Mouse (Mus musculus) ZHBTc4 (cell line): ENCODE data around the gene Nkx6-1.
A peak's percentile ranks its signal among the peaks of the same experiment; 100 is the strongest.

Source experiments
- DNase-seq: peaks from one replicate; pipeline ENCODE4 v3.0.0-alpha.2; 2011; ENCODE audit warnings: low read depth, low spot score

Gene Nkx6-1

GRCm38 (mm10) chr5:101664945-101665615 is at the start of gene Nkx6-1:
Gene Nkx6-1, minus strand, starts transcription at chr5:101664996.
- peak; percentile 98 for DNase-seq

DNA sequence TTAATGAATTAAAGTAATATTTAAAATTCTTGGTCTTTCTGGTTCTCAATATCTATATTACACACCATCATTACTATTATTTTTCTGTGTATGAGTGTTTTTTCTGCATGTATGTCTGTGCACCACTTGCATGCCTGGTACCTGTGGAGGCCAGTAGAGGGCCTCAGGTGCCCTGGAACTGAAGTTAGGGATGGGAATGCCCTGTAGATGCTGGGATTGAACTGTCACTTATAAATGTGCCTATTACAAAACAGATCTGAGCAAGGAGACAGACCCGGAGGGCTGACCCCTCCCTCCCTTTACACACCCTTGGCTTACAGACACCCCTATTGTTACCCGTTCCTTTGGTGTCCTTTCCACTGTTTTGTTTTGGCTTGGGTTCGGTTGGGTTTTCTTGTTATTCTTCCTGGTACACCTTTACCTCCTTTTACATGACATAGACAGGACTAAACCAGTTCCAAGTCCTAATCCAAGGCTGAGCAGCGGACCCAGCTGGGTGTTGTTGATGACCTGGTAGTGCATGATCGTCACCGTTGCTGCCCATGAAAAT is 48.3 kb upstream of the Nkx6-1 start:
- peak; percentile 85 for DNase-seq

DNA sequence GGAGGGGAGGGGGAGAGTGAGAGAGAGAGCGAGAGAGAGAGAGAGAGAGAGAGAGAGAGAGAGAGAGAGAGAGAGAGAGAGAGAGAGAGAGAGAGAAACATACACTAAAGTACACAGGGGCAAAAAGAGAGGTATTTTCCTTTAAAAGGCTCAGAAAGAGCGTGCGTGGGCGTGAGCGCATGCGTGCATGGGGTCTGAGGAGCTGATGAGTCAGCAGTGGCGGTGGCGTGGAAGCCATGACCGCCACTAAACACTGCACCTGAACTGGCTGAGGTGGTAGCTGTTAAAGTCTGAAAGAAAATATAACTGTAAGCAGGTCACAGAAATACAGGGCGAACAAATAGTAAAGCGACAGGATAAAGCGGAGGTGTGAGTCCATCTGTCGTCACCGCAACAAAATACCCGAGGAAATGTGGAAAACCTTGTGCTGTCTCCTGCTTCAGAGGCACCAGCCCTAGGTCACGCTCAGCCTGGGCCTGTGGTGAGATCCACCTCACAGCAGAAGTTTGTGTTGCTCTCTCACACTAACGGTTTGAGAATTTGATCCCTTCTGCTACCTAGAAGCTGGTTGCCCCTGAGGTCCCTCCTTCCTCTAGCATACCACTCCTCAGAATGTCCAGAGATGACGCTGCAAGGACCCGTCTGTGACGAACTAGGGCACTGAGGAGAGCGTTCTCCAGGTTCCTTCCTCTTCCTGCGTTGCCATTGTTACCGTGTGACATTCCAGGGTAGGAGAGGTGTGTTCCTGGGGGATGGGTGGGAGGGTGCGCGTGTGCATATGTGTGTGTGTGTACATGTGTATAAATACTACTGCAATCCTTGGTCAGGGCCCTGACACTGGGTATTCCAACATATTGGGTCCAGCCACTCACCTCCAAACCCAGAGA is 38.8 kb upstream of the Nkx6-1 start:
- DNase-seq = peak; percentile 46

DNA sequence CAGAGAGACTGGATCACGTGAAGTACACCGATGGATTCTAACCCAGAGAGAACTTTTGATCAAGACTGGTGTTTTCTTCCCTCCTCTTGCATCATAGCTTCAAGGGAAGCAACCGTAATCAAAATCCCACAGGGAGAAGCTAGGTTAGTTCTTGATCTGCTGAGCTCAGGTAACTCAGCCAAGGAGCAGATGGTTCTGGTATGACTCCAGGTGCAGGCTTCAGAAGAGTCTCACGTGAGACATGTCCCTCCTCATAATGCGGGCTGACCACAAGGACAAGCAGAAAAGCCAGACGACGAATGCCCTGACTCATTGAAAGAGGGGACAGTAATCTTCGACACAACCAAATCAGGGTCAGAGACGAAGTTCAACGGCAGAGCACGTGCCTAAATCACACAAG is 37.8 kb upstream of the Nkx6-1 start:
- no peak for DNase-seq

DNA sequence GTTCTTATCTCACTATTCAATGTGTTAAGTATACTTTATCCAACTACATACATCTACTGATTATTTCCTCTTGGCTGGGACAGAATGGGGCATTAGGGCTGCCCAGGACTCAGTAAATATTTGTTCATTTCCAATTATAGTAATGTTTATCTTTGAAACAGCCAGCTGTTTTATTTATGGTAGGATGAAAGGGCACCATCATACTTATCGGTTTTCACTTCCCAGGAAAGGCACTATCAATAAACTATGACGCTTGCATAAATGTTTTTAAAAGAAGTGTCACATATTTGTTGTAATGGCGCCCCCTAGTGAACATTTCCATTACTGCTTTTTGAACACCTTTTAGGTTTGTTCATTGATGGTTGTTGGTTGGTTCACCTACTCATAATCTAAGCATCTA is 35.8 kb upstream of the Nkx6-1 start:
- DNase-seq = peak; percentile 60

DNA sequence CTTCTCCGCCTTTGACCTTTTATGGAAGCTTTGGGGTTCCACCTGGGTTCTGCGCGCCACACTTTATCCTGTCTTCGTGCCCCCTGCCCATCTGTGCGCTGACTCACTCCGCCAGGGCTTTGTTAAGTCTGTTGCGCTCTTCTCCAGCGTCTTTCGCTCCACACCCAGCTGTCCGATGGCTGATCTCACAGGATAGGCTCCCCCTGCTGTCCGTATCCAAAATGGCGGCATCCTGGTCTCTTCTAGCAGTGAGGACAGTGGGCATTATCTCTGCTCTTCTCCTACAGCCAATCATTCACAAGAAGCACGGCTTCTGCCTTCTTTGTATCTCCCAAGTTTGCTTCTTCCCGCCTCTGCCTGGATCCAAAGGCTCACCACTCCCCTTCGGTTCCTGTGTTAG is 23.8 kb upstream of the Nkx6-1 start:
- peak; percentile 84 for DNase-seq

DNA sequence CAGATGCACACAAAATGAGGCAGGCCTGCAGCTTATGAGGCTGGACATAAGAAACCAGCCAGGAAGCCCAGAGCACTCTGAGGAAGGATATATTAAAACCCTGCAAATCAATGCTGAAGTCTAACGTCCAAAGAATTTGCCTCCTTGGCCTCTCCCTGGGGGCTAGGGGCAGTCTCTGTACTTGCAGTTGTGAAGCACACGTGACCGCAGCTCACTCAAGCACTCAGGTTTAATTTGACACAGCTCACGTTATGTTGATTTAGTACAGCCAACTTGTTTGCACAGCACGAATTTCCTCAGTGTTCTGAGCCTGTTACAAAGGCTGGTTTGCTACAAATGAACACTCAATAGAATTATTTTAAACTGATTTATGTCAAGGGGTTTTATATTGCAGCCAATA is 18.5 kb upstream of the Nkx6-1 start:
- no peak for DNase-seq

DNA sequence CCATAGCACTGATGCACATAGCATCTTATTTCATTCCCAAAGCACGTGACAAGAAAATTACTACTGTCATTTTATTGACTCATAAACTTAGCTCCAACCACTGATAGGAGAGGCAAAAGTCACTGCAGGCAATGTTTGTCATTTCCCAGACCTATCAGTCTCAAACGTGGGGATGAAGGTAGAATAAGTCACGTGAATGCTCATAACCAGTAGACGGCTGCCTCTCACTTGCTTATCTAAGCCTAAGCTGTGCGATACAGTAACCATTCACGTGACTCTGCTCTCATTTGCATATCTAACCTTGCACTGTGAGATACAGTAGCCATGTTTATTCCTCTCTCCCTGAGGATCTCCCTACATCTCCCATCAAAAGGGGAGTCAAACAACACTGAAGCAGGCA is 15.5 kb upstream of the Nkx6-1 start:
- no peak for DNase-seq

- peak; percentile 54 for DNase-seq
Observed at GRCm38 (mm10) chr5:101669381-101669780, 4.6 kb upstream of the Nkx6-1 start.

GRCm38 (mm10) chr5:101668475-101668874 is 3.7 kb upstream of the Nkx6-1 start:
- DNase-seq = no peak

DNA sequence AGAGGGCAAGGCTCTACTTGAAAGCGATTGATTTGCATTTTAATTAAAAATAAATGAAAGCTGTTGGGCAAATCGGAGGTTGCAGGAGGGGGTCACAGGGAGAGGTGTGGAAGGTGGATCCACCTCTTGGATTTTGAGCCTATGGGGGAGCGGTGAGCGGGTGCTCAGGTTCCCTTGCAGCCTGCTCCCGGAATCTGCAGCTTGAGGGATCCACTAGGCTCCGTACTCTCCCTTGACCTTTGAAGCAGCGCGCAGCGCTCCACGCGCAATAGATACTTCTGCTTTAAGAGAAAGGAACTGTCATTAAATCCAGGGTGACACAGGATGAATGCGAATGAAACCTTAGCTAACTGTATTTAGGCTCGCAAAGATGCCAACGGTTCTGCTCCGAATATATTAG is 3.2 kb upstream of the Nkx6-1 start:
- no peak for DNase-seq

DNA sequence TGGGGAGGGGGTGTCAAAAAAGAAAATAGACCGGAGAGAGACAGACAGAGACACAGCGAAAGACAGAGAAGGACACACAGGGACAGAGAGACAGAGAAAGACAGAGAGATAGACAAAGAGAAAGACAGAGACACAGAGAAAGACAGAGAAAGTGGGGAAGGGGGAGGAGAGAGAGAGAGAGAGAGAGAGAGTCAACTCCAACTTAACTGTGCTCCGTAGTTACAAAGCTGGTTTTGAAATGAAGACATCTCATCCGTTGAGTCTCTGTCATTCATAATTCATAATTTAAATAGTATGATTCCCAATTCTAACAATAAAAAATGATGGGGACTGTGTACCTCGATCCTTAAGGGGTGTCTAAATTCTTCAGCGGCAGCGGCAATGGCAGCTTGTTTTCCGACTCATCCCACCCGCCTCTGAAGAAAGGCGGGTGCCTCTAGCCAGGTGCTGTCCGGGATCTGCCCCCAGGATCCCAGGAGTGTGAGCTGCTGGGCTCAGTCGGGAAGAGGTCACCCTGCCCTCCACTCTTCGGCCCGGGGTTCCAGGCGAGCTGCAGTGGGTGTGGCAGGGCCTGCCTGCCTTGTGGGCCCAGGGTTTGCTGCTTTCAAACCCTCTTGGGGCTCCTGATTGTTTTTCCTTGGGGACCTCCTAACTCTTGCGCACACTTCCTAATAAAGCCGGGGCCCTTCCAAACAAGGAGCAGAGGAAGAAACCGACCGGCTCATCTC is 2.6 kb upstream of the Nkx6-1 start:
- DNase-seq = no peak

DNA sequence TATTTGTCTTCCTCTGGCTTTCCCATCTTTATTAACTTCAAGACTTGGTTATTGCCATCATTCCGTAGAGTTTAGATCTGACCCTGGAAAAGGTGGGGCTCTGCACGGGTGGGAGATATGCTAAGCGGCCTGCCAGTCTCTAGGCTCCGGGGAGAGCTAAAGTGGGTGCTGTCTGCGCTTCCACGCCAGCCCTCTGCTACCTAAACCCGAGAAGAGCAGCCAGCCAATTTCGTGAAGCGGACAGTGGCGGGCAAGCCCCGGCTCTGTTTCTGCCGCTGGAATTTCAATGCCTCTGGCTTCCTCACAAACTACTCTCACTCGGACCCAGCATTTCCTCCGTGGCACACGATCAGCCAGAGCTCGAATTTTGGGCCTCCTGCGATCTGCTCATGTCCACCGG is 1.9 kb upstream of the Nkx6-1 start:
- DNase-seq = no peak

DNA sequence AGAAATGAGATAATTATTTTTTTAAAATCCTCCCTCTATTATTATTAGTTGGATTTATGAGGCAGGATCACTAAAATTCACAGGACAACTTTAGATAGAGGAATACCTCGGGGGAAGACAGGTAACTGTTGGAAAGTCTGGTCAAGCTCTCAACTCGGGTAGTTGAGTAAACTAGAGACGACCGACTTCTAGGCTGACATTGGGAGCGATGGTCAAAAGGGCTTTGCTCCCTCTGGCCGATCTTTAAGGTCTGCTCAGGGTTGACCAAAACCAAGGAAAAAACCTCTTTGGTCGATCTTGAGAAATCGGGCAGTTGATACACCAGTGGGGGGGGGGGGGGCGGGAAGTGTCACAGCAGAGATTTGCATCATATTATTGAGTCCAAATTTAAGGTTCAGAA is 1.3 kb upstream of the Nkx6-1 start:
- DNase-seq = no peak

DNA sequence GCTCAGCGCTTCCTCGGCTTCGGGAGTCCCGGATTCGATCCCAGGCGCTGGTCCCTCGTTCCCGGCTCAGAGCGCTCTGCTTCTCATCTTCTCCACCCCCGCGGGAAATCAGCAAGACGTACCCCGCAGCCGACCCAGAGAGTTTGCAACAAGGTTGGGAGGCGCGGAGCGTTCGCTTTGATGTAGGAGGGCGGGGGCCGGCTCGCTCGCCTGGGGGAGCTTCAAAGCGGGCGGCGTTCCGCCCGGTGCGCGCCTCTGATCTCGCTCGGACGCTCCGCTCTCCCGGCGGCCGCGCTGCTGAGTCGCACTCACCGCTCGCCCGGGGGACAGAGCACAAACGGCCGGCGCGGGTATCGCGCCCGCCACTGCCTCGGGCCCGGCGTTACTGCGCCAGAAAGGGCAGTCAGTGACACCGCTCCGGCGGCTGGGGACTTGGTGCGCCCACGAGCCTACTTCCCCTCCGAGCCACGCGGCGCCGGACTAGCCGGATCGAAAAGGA is 324 bp downstream of the Nkx6-1 start:
- peak; percentile 76 for DNase-seq

- DNase-seq = no peak
Observed at GRCm38 (mm10) chr5:101663621-101664422, 974 bp downstream of the Nkx6-1 start.

DNA sequence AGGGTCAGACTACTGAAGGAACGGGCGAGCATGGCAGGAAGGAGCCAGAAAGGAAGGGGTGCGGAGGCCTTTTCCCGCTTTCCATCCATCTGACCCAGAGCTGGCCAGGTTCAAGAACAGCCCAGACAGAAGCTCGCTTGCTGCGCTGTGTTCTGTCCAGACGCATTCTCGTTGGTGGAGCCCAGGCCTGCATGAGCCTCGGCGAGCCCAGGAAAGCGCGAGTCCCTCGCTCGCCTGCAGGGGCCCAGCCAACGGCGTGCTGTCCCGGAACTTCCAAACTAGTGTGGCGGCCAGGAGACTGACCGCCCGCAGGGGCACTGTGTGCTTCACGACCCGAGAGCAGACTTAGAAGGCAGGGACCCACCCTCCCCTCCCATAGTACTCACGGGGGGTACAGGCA is 1.6 kb downstream of the Nkx6-1 start:
- peak; percentile 62 for DNase-seq

- DNase-seq = peak; percentile 42
Observed at GRCm38 (mm10) chr5:101662485-101662884, 2.3 kb downstream of the Nkx6-1 start.

- peak; percentile 51 for DNase-seq
Observed at GRCm38 (mm10) chr5:101661561-101662211, 3.1 kb downstream of the Nkx6-1 start.

DNA sequence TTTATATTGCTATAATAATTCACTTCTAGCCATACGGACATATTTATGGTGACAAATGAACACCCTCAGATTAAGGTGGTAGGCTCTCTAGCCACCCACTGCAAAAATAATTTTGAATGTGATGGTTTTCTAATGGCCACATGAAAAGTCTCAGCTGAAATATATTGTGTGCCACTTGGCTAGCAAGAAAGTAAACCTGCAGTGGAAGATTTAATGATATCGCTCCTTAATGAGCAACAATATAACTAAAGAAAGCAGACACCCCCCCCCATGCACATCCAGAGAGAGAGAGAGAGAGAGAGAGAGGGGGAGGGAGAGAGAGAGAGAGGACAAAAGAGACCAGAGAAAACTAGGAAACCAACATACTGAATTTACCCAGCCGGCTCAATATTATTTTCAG is 4.1 kb downstream of the Nkx6-1 start:
- DNase-seq = no peak
